Mouse (Mus musculus) retina, embryonic 14.5 days (tissue): Measurements from ENCODE around the gene Pla2g4f.

Experiments used
- DNase-seq: peaks from one replicate; pipeline ENCODE4 v3.0.0-alpha.2; 2015; ENCODE audit warnings: low spot score

The Pla2g4f gene

DNA sequence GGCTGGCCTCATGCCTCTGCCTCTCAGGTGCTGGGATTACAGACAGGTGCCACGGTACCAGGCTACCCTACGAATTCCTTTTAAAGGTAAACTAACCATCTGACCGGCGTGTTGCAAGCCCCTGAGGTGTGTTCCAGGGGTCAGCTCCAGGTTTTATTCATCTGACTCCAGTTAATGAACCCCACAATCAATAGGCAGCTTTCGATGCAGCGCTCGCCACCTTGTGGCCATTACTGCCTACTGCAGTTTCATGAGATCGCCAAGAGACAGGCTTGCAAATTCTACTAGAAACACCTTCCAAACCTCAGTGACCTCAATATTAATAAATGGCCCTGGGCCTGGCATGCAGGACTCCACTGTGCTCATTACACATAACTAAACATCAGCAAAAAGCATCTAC is 34.0 kb downstream of the Pla2g4f start:
- peak; percentile 83 for DNase-seq

DNA sequence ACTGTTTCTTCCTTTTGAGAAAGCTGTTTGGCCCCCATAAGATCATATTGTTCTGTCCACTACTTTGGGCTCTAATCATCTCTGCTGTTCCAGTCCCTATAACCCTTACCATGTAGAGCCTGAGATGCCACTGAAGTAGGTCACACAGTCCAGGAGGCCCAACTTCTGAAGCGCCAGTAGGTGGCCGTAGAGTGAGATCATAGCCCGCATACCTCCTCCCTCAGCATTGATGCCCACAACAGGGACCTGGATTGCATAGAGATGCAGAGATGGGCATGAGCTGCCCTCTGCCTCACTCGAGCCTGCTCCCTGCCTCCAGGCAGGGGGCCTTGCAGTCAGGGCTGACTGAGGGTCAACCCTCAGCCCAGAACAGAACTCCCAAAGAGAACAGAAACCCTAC is 37.0 kb downstream of the Pla2g4f start:
- no peak for DNase-seq

GRCm38 (mm10) chr2:120268635-120269034 is 45.3 kb downstream of the Pla2g4f start:
- peak; percentile 60 for DNase-seq

DNA sequence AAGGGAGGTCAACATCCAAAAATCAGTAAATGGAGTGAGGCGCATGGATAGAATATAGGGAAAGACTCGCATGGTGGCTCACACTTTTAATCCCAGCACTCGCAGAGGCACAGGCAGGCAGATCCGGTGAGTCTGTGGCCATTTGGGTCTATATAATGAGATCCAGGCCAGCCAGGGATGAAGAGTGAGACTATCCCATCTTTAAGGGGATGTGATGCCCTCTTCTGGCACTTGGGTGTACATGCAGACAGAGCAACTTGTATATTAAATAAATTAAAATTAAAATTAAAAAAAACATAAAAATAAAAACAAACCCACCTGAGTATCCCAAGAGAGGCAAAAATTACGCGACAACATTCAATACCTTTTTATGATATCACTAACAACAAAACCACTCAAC is 48.4 kb downstream of the Pla2g4f start:
- DNase-seq: peak; percentile 41

DNA sequence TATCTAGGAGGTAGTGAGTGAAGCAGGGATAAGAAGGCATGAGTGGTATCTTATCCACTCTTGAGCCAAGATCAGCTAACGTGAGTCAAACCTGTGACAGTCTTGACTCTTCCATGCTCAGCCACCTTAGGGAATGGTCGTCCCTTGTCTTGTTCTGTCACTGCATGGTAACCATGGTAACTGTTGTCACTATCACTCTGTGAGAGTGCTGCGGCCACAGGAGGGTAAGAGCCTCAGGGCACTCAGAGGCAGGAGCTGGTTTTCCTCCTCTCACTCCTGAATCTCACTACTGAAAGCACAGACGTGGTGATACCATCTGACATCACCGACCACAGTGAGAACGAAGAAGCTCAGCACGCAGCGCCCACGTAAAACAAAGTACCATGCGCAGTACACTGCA is 49.1 kb downstream of the Pla2g4f start:
- DNase-seq: peak; percentile 43

GRCm38 (mm10) chr2:120262876-120263275 is 51.1 kb downstream of the Pla2g4f start:
- no peak for DNase-seq

DNA sequence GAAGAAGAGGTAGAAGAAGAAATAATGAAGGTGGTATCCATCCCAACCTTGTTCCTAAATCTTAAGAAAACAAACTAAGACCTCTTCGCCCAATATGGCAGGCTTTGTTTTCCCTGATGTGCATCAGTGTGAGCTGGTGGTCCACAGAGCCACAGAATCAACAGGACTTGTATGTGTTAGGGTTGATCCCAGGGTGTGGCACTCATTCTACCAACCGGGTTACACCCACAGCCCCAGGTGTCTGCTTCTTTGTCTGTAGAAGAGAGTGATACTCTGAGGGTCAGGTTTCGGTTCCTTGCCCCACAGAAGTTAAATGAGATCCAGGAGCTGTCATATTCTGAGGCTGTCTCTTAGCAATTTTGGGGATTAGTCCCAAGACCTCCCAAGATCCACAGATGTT is 52.6 kb downstream of the Pla2g4f start:
- DNase-seq: no peak

- no peak for DNase-seq
Measured at GRCm38 (mm10) chr2:120256259-120256658, 57.7 kb downstream of the Pla2g4f start.

GRCm38 (mm10) chr2:120252644-120253043 is 61.3 kb downstream of the Pla2g4f start:
- DNase-seq: no peak
